Mouse (Mus musculus): ENCODE results near the gene Cab39l.

Cab39l gene

GRCm38 (mm10) chr14:59630096-59630495 lies 189.3 kb downstream of the Cab39l start:
- DNase-seq (ENCODE audit: low read depth, low spot score): no peak

- DNase-seq (ENCODE audit: low read depth, low spot score): no peak
These were observed 191.3 kb downstream of the Cab39l start for GRCm38 (mm10) chr14:59632067-59632466.

DNA sequence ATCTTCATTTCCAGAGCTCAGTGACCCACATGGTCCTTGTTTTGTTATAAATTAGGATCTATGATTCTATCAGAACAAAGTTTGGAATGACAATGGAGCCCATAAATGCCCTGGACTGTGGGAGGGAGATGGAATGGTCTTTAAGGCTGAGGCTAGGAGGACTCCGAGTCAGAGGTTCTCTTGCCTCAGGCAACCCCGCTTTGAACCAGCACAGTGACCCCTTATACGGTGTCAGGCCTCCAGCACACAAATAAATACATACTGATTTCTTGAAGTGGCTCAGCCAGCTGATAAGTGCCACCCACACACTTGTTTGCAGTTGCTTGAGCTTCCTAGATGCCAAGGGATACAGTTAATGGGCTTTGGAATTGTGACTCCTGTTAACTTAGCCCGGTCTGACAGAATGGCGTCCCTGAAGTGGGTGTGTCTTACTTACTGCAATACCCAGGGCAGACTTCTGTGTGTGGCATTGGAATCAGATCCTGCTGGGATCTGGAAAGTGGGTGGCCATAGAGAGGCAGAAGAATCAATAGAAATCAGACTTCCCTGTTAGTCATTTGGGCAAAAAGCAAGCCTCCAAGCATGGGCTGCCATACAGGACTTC lies 192.6 kb downstream of the Cab39l start:
- DNase-seq (ENCODE audit: low read depth, low spot score): no peak

DNA sequence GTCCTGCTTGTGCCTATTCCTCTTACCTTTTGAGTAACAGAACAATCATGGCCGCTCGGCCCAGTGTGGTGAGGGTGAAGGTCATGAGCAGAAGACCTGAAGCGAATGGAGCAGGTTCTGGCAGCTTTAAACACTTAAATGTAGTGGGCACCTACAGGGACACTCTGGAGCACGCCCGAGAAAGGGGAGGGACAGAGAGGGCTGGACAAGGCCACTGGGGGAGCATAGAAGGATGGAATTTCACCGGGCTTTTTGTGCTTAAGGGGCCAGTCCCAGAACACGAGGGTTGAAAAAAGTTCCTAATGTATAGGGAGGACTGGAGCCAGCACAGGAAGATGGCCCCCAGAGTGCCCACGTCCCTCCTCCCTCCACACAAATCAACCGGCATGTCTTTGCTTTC lies 193.2 kb downstream of the Cab39l start:
- no peak for DNase-seq (ENCODE audit: low read depth, low spot score)

All from skeletal muscle tissue, adult 2 months (tissue).